Mouse (Mus musculus) megakaryocyte-erythroid progenitor cell, adult 5-6 weeks (primary cell): Measurements from ENCODE around the gene 1190002N15Rik. TPM values are rescaled to one million over a fixed set of nuclear protein-coding genes. Genes with fewer than 3 reads are reported as not detected.

Experiments
- ATAC-seq: replicated peaks from 2 replicates; pipeline ENCODE4 v1.8.0; 2016; ENCODE audit warnings: mild to moderate bottlenecking, inconsistent platforms; ENCODE audit not compliant: severe bottlenecking, poor library complexity, low FRiP score, low TSS enrichment
- total RNA-seq, 2 experiments: library from RNA; stranded (forward) in 1 of 2; stranded (reverse) in 1 of 2; fragments of 200-1000, 215-1000 nt in 1 of 2; fragments of >200 nt in 1 of 2; fragmentation: Nextera tagmentation in 1 of 2; gene quantifications; 2 replicates each; pipeline ENCODE4 v1.2.3; 2014 to 2017

The 1190002N15Rik gene
- 27.9 and 35.0 TPM in 2 replicates for total RNA-seq (2014; fragmentation: Nextera tagmentation)
- total RNA-seq (2017): 57.6 and 66.1 TPM in 2 replicates

DNA sequence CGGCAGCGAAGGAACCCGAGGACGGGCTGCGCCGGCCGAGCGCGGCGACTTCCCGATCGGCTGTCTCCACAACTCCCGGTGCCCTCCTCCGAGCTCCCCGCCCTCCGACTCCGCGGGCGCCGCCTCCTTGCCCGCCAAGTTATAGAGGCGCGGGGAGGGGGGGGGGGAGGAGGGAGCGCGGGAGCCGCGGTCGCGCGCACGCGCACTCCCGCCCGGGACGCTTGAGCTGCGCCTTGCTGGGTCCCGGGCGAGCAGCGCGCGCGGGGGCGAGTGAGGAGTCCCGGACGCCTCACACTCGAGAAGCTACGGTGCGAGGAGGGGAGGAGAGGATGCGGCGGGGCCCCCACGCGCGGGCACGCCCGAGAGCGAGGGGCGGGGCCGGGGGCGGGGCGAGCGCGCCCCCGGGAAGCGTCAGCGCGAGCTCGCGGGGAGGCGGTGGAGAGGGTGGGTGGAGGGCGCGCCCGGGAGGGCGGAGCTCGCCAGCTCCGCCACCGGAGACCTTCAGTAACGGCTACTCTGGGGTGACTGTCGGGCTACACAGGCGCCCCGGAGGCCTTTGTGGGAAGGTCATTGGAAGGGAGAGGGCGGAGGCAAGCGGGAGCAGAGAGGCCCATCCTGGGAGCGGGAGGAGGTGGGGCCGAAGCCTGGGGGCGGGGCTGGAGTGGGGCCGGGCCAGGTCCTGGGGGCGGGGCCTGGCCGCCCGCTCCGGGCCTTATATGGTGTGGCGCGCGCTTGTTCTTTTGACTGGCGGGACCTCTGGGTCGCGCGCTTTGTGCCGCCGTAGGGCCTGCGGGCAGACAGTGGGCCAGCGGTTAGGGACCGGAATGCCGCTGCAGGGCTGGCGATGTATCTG lies at the start of gene 1190002N15Rik:
TSS of gene 1190002N15Rik (minus strand) at position 112 of the 853 bp plus-strand sequence.
- peak; percentile 70 for ATAC-seq

DNA sequence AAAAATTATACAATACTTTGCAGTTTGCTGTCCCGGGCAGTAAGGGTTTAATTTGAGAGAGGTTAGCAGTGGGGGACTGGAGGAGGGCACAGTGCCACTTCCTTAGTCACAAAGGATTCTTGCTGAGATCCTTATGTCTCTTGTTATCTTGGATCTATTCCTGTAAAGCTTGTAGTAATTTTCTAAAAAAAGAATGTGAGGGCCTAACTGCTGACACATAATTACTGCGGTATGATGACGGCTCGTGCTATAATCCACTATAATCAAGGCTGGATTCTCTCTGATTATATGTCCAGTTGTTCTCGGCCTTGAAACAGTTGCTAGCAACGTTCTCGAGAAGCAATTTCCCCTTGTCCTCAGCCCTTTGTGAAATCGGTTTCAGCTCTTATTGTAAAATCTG lies 44.4 kb upstream of the 1190002N15Rik start:
- ATAC-seq: 0 out of 2 replicates have a peak, but pooled peaks have one; percentile 6

DNA sequence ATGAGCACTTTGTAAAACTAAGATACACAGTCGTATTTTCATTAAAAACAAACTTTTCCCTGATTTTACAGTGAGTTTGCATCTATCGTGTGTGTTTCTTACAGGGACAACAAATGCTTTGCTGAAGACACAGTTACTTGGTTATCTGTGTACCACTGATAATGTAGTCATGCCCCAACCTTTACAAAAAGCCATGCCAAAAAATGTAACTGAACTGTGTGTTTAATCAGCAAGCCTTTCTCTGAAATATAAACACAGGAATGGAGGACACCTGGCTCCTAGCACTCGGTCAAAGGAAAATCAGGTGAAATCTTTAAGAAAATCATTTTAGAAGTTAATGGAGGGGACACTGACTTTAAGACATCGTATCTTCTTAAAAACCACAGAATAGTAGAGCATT lies 43.8 kb upstream of the 1190002N15Rik start:
- peak; percentile 76 for ATAC-seq

DNA sequence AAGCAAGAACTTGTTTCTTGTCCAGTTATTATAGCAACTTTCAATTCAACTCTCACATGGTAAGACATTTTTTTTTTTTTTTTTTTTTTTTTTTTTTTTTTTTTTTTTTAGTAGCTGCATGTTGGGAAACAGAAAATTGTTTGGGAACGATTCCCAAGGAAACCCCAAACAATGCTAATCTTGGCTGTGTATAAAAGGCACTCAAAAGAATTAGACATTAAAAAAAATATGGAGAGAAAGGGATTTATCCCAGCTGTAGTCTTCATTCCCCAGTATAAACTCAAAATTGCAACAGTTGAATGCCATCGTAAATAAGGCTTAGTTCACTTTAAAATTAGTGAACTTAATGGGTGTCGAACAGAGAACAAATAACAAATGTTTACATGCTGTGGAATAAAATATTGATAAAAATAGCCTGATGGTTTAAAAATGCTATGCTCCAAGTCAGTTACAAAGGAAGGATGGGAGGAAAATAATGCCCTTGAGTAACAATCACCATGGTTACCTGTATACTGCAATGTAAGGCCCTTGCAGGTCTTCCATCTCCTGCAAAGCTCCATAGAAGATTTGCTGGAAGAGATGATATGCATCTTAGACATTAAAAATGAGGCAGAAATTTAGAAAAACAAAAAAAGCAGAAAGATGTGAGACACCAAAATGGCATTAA lies 42.3 kb upstream of the 1190002N15Rik start:
- ATAC-seq: no peak

- no peak for ATAC-seq
Measured at GRCm38 (mm10) chr9:94571802-94572201, 33.9 kb upstream of the 1190002N15Rik start.

DNA sequence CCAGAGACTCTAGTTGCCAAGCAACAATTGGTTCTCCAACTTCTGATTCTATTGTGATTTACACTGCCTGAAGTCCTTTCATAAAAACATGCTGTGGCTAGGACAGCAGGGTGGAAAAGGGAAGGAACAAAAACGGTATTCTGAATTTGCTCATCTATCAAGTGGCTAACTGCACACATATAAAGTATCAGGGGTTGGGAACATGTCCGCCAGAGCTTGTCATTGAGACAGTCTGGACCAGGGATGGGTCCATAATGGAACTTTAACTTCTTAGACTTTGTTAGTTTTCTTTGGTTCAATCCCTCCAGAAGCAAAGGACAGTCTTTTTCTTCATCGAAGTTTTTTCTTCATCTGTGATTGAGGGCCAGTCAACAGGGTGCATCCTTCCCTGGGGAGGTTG lies 30.5 kb upstream of the 1190002N15Rik start:
- no peak for ATAC-seq

GRCm38 (mm10) chr9:94567722-94568314 lies 29.9 kb upstream of the 1190002N15Rik start:
- ATAC-seq: no peak

DNA sequence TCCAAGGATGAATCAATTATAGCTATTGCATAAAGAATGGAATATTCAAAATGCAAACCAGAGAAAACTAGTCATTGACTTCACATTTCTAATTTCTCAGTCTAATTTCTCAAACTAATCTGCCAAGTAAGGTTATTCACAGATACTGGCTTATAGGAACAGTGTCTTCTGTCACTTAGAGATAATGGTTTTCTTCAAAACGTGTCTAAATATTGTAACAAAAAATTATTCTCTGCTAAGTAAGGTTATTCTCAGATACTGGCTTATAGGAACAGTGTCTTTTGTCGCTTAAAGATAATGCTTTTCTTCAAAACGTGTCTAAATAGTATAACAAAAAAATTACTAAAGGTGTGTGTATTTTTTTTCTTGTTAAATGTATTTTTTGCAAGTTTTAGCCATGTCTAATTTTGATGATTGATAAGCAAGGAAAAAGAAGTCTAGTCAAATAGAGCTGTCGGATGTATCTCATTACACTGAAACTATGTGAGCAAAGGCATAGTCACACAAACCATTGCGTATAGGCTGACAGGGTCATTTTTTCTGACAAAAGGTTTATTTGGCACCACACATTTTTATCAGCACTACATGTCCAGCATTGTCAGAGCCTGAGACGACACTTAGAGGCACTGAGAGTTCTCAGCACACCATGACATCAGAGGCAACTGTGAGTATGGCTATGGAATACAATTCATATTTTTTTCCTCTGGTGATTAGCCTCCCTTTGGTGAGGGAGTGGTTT lies 19.1 kb upstream of the 1190002N15Rik start:
- peak; percentile 76 for ATAC-seq

DNA sequence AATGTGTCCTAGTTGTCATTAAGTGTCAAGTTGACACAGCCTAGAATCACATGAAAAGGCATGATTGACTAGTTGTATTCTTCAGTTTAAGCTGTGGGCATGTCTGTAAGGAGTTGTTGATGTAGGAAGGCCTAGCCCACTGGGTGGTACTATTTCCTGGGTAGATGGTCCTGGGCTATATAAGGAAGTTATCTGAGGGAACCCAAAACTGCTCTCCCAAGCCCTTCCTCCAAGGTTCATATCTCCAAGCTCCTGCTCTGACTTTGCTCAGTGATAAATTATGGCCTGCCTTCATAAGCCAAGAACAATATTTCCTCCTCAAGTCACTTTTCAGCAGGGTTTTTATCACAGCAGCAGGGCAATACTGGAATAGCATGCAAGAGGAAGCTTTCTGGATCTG lies 18.4 kb upstream of the 1190002N15Rik start:
- ATAC-seq: peak; percentile 74

DNA sequence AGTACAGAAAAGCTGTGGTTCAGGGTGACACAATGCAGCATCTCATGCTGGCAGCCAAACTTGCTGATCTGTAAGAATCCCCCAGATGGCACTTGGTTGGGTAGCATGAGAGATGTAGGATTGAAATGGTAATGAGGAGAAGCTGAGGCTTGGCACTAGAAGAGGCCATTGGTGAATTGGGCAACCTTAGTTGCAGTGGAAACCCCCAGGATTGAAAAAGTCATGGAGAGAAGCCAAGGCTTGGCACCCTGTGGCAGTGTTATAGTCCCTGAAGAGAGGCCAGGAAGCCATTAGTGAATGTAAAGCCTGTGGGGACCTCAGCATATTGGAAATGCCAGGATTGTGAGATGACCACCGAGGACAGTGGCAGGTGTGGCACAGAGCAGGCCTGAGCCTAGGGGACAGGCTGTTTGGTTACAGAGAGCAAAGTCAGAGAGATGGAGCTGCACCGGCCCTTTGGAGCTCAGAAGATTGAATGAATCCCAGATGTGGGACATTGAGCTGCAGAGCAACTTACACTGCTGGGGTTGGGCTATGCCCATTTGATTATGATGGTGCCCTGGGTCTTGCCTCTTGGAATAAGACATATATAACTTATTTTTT lies 12.7 kb upstream of the 1190002N15Rik start:
- no peak for ATAC-seq

GRCm38 (mm10) chr9:94543881-94544280 lies 6.0 kb upstream of the 1190002N15Rik start:
- ATAC-seq: no peak

- ATAC-seq: peak; percentile 28
Measured at GRCm38 (mm10) chr9:94540343-94541095, 2.6 kb upstream of the 1190002N15Rik start.

- ATAC-seq: no peak
Measured at GRCm38 (mm10) chr9:94539346-94539865, 1.5 kb upstream of the 1190002N15Rik start.

DNA sequence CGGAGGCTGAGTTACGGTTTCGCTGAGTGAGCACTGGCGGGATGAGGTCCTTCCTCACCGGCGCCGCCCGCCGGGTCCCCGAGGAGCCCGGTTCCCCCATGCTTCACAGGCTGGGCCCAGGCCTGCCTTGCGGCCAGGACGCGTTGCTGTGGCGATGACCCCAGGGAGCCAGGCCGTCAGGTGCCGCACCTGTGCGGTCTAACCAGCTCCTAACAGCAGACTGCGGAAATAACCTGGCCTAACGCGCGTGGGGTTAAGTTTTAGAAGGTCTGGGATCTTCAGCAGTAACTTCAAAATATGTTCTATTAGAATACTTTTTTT lies 902 bp upstream of the 1190002N15Rik start:
- no peak for ATAC-seq

GRCm38 (mm10) chr9:94537051-94537917 lies 597 bp downstream of the 1190002N15Rik start:
- peak; percentile 19 for ATAC-seq

- no peak for ATAC-seq
Measured at GRCm38 (mm10) chr9:94536261-94536905, 1.5 kb downstream of the 1190002N15Rik start.

DNA sequence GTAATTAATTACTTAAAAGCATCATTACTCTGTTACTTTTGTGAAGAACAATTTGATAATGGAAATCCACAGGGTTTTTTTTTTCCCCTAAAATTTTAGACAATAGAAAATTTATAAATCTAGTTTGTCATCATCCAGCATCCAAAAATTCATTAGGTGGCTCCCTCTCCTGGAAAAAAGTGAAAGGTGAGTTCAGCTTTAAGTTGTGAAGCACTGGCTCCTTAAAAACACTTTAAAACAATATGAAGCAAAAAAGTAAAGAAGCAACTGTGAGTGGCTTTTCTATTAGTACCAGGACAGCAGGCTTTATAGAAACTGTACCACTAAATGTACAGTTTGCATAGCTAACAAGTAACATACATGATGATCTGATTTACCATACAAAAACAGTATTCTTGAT lies 3.1 kb downstream of the 1190002N15Rik start:
- no peak for ATAC-seq
